Mouse (Mus musculus): ENCODE measurements around the gene Naa15. TPM values are rescaled to one million over a fixed set of nuclear protein-coding genes. Genes with fewer than 3 reads are reported as not detected.
"Not testable (repeated sequence)": the region's sequence is repeated elsewhere in the genome, so short reads cannot be mapped to it uniquely, and the experiment has no call there.

The Naa15 gene
- total RNA-seq, 1 experiment from 2014 or later = 56.0 TPM

- no peak for DNase-seq
These were observed 20.1 kb upstream of the Naa15 start for GRCm38 (mm10) chr3:51394881-51395280.

- DNase-seq = no peak
These were observed 19.3 kb upstream of the Naa15 start for GRCm38 (mm10) chr3:51395461-51396145.

GRCm38 (mm10) chr3:51396219-51397068 lies 18.5 kb upstream of the Naa15 start, which contains the start of gene Mgarp:
Mgarp (minus strand) TSS chr3:51396738.
- DNase-seq = peak; percentile 91

GRCm38 (mm10) chr3:51397700-51398299 lies 17.1 kb upstream of the Naa15 start:
- no peak for DNase-seq

- DNase-seq = no peak
These were observed 16.3 kb upstream of the Naa15 start for GRCm38 (mm10) chr3:51398667-51399066.

GRCm38 (mm10) chr3:51399531-51399930 lies 15.4 kb upstream of the Naa15 start:
- no peak for DNase-seq

- peak; percentile 28 for DNase-seq
These were observed 14.3 kb upstream of the Naa15 start for GRCm38 (mm10) chr3:51400682-51401081.

GRCm38 (mm10) chr3:51402054-51402453 lies 12.9 kb upstream of the Naa15 start:
- DNase-seq = not testable (repeated sequence)

- no peak for DNase-seq
These were observed 12.3 kb upstream of the Naa15 start for GRCm38 (mm10) chr3:51402628-51403027.

GRCm38 (mm10) chr3:51407870-51408560 lies 6.9 kb upstream of the Naa15 start:
- DNase-seq = peak; percentile 29

GRCm38 (mm10) chr3:51408561-51409183 lies 6.3 kb upstream of the Naa15 start, which contains the start of gene Ndufc1:
Ndufc1 (minus strand) TSS chr3:51408988.
- peak; percentile 99 for DNase-seq

- DNase-seq = no peak
These were observed 2.5 kb upstream of the Naa15 start for GRCm38 (mm10) chr3:51412457-51412856.

GRCm38 (mm10) chr3:51413276-51413675 lies 1.7 kb upstream of the Naa15 start:
- peak; percentile 31 for DNase-seq

- no peak for DNase-seq
These were observed 1.1 kb downstream of the Naa15 start for GRCm38 (mm10) chr3:51416073-51416363.

GRCm38 (mm10) chr3:51416364-51417134 lies 1.6 kb downstream of the Naa15 start:
- DNase-seq = peak; percentile 53

GRCm38 (mm10) chr3:51417135-51417458 lies 2.1 kb downstream of the Naa15 start:
- DNase-seq = no peak

- DNase-seq = no peak
These were observed 2.5 kb downstream of the Naa15 start for GRCm38 (mm10) chr3:51417485-51417884.

- DNase-seq = no peak
These were observed 3.0 kb downstream of the Naa15 start for GRCm38 (mm10) chr3:51417966-51418365.

GRCm38 (mm10) chr3:51421921-51422320 lies 7.0 kb downstream of the Naa15 start:
- DNase-seq = no peak

- DNase-seq = no peak
These were observed 10.4 kb downstream of the Naa15 start for GRCm38 (mm10) chr3:51425394-51425793.

- not testable (repeated sequence) for DNase-seq
These were observed 19.4 kb downstream of the Naa15 start for GRCm38 (mm10) chr3:51434364-51434763.
